Mouse (Mus musculus) E14TG2a.4 (cell line): Measurements from ENCODE around the gene Pdzrn3.

ENCODE experiments used
- CTCF ChIP-seq: conservative IDR thresholded peaks from 2 replicates; pipeline ENCODE4 v1.5.1; 2014; ENCODE audit warnings: low read length
- NANOG ChIP-seq: IDR thresholded peaks from 2 replicates; pipeline ENCODE4 v1.6.1; 2014; ENCODE audit warnings: borderline replicate concordance, low read length, mixed read lengths
- POU5F1 ChIP-seq: IDR thresholded peaks from 2 replicates; pipeline ENCODE4 v1.6.1; 2014; ENCODE audit warnings: low read length, borderline replicate concordance

- TF ChIP-seq CTCF (no peak), NANOG (no peak), POU5F1 (no peak)
These were observed 207.0 kb downstream of the Pdzrn3 start for GRCm38 (mm10) chr6:101170699-101171098.
